Mouse (Mus musculus) bone marrow macrophage, adult 2 months (primary cell): ENCODE data around the gene Drp2.

Experiments
- CTCF ChIP-seq: IDR thresholded peaks from 2 replicates; pipeline ENCODE4 v1.5.1; 2012; ENCODE audit warnings: low read depth, mild to moderate bottlenecking, low read length, moderate library complexity
- POLR2A ChIP-seq: IDR thresholded peaks from 2 replicates; pipeline ENCODE4 v1.6.1; 2012; ENCODE audit warnings: mild to moderate bottlenecking, low read depth, low read length, borderline replicate concordance

DNA sequence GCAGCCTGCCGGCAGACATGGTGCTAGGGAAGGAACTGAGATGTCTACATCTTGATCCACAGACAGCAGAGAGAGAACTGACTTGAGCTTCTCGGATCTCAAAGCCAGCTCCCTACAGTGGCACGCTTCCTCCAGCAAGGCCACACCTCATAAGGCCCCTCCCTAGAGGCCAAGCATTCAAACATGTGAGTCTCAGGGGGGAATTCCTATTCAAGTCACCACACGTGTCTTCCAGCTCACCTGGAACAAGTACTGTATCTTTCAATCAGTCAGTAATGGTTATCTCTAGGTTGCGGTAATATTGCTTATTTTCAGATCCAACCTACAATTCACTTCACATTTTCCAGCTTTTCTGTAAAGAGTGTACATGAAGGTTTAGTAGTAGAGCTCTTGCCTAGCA is 15.7 kb downstream of the Drp2 start:
- TF ChIP-seq POLR2A (no peak), CTCF (no peak)
